Comparison of ENCODE assay signal across 25 mouse cellular contexts in genomic region chr11:23362305-23362704, GRCm38 (mm10).
"Had no signal": no experiment of that assay in that cellular context is flagged by ENCODE, and none has a peak within 500 bp of the region (broad histone marks: within the 10 kb centered on the region; RNA-seq: fewer than 3 reads in every experiment).

No protein-coding gene starts in this region.

- H3K4me2 ChIP-seq: heart, embryonic 11.5 days; heart, embryonic 13.5 days; heart, embryonic 15.5 days; hindbrain, embryonic 13.5 days; hindbrain, embryonic 15.5 days; kidney, embryonic 15.5 days; limb, embryonic 13.5 days; limb, embryonic 15.5 days; liver, embryonic 12.5 days had no signal

- H3K27me3 ChIP-seq: heart, embryonic 13.5 days; heart, embryonic 15.5 days; hindbrain, embryonic 13.5 days; hindbrain, embryonic 15.5 days; kidney, embryonic 15.5 days; limb, embryonic 13.5 days; limb, embryonic 15.5 days; liver, embryonic 12.5 days had no signal

- H3K27ac ChIP-seq: heart, adult 2 months; heart, embryonic 13.5 days; heart, embryonic 15.5 days; hindbrain, embryonic 13.5 days; hindbrain, embryonic 15.5 days; hindbrain, postnatal 0 days; kidney, embryonic 15.5 days; kidney, postnatal 0 days; limb, embryonic 13.5 days; limb, embryonic 15.5 days; liver, embryonic 12.5 days had no signal

- ATAC-seq: hindbrain, postnatal 0 days; intestine, embryonic 16.5 days; liver, embryonic 12.5 days had no signal

- DNase-seq: gastrocnemius, postnatal 14 days; gastrocnemius, postnatal 36 days; heart, adult 11 months; heart, adult 2 months; heart, postnatal 14 days; heart, postnatal 36 days; kidney, adult 11 months; kidney, adult 2 months; kidney, adult 9 months; kidney, postnatal 14 days; kidney, postnatal 36 days; layer of hippocampus, postnatal 36 days; left cerebral cortex, postnatal 4 days had no signal

- H3K9me3 ChIP-seq: heart, embryonic 13.5 days; heart, embryonic 15.5 days; hindbrain, embryonic 13.5 days; hindbrain, embryonic 15.5 days; kidney, embryonic 15.5 days; limb, embryonic 13.5 days; limb, embryonic 15.5 days; liver, embryonic 12.5 days had no signal

- H3K9ac ChIP-seq: heart, embryonic 13.5 days; heart, embryonic 15.5 days; hindbrain, embryonic 13.5 days; hindbrain, embryonic 15.5 days; kidney, embryonic 15.5 days; limb, embryonic 13.5 days; limb, embryonic 15.5 days; liver, embryonic 12.5 days had no signal

- H3K4me1 ChIP-seq: heart, embryonic 15.5 days; hindbrain, embryonic 13.5 days; hindbrain, embryonic 15.5 days; kidney, embryonic 15.5 days; limb, embryonic 13.5 days; limb, embryonic 15.5 days; liver, embryonic 12.5 days had no signal

- H3K4me3 ChIP-seq: heart, adult 2 months; heart, embryonic 13.5 days; heart, embryonic 15.5 days; hindbrain, embryonic 13.5 days; hindbrain, embryonic 15.5 days; kidney, embryonic 15.5 days; limb, embryonic 13.5 days; limb, embryonic 15.5 days; liver, embryonic 12.5 days had no signal
